Mouse (Mus musculus): ENCODE measurements around the gene Trdmt1.
"Not testable (repeated sequence)": the region's sequence is repeated elsewhere in the genome, so short reads cannot be mapped to it uniquely, and the experiment has no call there.

The Trdmt1 gene

GRCm38 (mm10) chr2:13544193-13544824 is at the start of gene Trdmt1:
Gene Trdmt1 (minus strand): TSS chr2:13544668.
- DNase-seq (ENCODE audit: low spot score in 2 of 2): peak; percentile 81 to 84

GRCm38 (mm10) chr2:13593328-13593727 is 48.9 kb upstream of the Trdmt1 start:
- no peak for DNase-seq (ENCODE audit: low spot score in 2 of 2)

GRCm38 (mm10) chr2:13583746-13584145 is 39.3 kb upstream of the Trdmt1 start:
- not testable (repeated sequence) for DNase-seq (ENCODE audit: low spot score in 2 of 2)

- no peak for DNase-seq (ENCODE audit: low spot score in 2 of 2)
Observed at GRCm38 (mm10) chr2:13582184-13582583, 37.7 kb upstream of the Trdmt1 start.

GRCm38 (mm10) chr2:13579991-13580390 is 35.5 kb upstream of the Trdmt1 start:
- no peak for DNase-seq (ENCODE audit: low spot score in 2 of 2)

- no peak for DNase-seq (ENCODE audit: low spot score in 2 of 2)
Observed at GRCm38 (mm10) chr2:13579315-13579714, 34.8 kb upstream of the Trdmt1 start.

- DNase-seq (ENCODE audit: low spot score in 2 of 2): no peak
Observed at GRCm38 (mm10) chr2:13578473-13579152, 34.1 kb upstream of the Trdmt1 start.

- no peak for DNase-seq (ENCODE audit: low spot score in 2 of 2)
Observed at GRCm38 (mm10) chr2:13577399-13577798, 32.9 kb upstream of the Trdmt1 start.

- no peak for DNase-seq (ENCODE audit: low spot score in 2 of 2)
Observed at GRCm38 (mm10) chr2:13575926-13576325, 31.5 kb upstream of the Trdmt1 start.

- DNase-seq (ENCODE audit: low spot score in 2 of 2): peak; percentile 68 to 80
Observed at GRCm38 (mm10) chr2:13575287-13575801, 30.9 kb upstream of the Trdmt1 start.

GRCm38 (mm10) chr2:13574801-13575150 is 30.3 kb upstream of the Trdmt1 start:
- no peak for DNase-seq (ENCODE audit: low spot score in 2 of 2)

- no peak for DNase-seq (ENCODE audit: low spot score in 2 of 2)
Observed at GRCm38 (mm10) chr2:13574066-13574800, 29.8 kb upstream of the Trdmt1 start.

- no peak for DNase-seq (ENCODE audit: low spot score in 2 of 2)
Observed at GRCm38 (mm10) chr2:13573408-13574065, 29.1 kb upstream of the Trdmt1 start, which contains the start of gene Vim. Gene Vim (plus strand): TSS chr2:13573927.

- no peak for DNase-seq (ENCODE audit: low spot score in 2 of 2)
Observed at GRCm38 (mm10) chr2:13572647-13573407, 28.4 kb upstream of the Trdmt1 start.

- DNase-seq (ENCODE audit: low spot score in 2 of 2): no peak
Observed at GRCm38 (mm10) chr2:13572101-13572553, 27.7 kb upstream of the Trdmt1 start.

- no peak for DNase-seq (ENCODE audit: low spot score in 2 of 2)
Observed at GRCm38 (mm10) chr2:13570122-13570521, 25.7 kb upstream of the Trdmt1 start.

- no peak for DNase-seq (ENCODE audit: low spot score in 2 of 2)
Observed at GRCm38 (mm10) chr2:13560396-13560795, 15.9 kb upstream of the Trdmt1 start.

GRCm38 (mm10) chr2:13559729-13560128 is 15.3 kb upstream of the Trdmt1 start:
- no peak for DNase-seq (ENCODE audit: low spot score in 2 of 2)

GRCm38 (mm10) chr2:13559303-13559702 is 14.8 kb upstream of the Trdmt1 start:
- DNase-seq (ENCODE audit: low spot score in 2 of 2): no peak

- DNase-seq (ENCODE audit: low spot score in 2 of 2): no peak
Observed at GRCm38 (mm10) chr2:13558607-13559262, 14.3 kb upstream of the Trdmt1 start.
